Mouse (Mus musculus) forebrain, embryonic 14.5 days (tissue): ENCODE results near the gene Tmem212. TPM values are rescaled to one million over a fixed set of nuclear protein-coding genes. Genes with fewer than 3 reads are reported as not detected.

Experiments used
- ATAC-seq: fragments of 200-750 bp; cut with Nextera tagmentation; 2 replicates; pipeline ENCODE4 v1.8.0; 2017; ENCODE audit warnings: mild to moderate bottlenecking, moderate library complexity
- DNase-seq: peaks from one replicate; pipeline ENCODE4 v3.0.0-alpha.2; 2015; ENCODE audit warnings: low spot score
- H3K27ac ChIP-seq: fragments of 300-500 bp; sonication (generic); 2 replicates; pipeline ENCODE4 v1.5.1; 2014; ENCODE audit warnings: low read depth, mild to moderate bottlenecking, control low read depth, low read length, moderate library complexity
- H3K27me3 ChIP-seq: fragments of 300-500 bp; sonication (generic); replicated peaks from 2 replicates; pipeline ENCODE4 v1.6.1; 2014; ENCODE audit warnings: low read length, control low read depth, mixed read lengths; ENCODE audit not compliant: control insufficient read depth, insufficient read depth
- H3K36me3 ChIP-seq: fragments of 300-500 bp; sonication (generic); 2 replicates; pipeline ENCODE4 v1.6.1; 2014; ENCODE audit warnings: low read length, control low read depth; ENCODE audit not compliant: control insufficient read depth, insufficient read depth
- H3K4me1 ChIP-seq: fragments of 300-500 bp; sonication (generic); 2 replicates; pipeline ENCODE4 v1.6.1; 2014; ENCODE audit warnings: antibody characterized with exemption, low read length, control low read depth; ENCODE audit not compliant: control insufficient read depth, insufficient read depth
- H3K4me2 ChIP-seq: fragments of 300-500 bp; sonication (generic); 2 replicates; pipeline ENCODE4 v1.6.1; 2014; ENCODE audit warnings: mild to moderate bottlenecking, control low read depth, low read length
- H3K4me3 ChIP-seq: fragments of 300-500 bp; sonication (generic); 2 replicates; pipeline ENCODE4 v1.5.1; 2014; ENCODE audit warnings: low read depth, low read length, control low read depth
- H3K9ac ChIP-seq: fragments of 300-500 bp; sonication (generic); 2 replicates; pipeline ENCODE4 v1.6.1; 2014; ENCODE audit warnings: mild to moderate bottlenecking, low read length, control low read depth, moderate library complexity
- H3K9me3 ChIP-seq: fragments of 300-500 bp; sonication (generic); replicated peaks from 2 replicates; pipeline ENCODE4 v1.6.1; 2016; ENCODE audit warnings: low read length, control low read depth, mixed read lengths; ENCODE audit not compliant: control insufficient read depth
- WGBS: fragments of 180-500 bp; shearing (Covaris S2); extraction: QIAGEN DNeasy Blood & Tissue Kit; methylation state at CpG from one replicate; pipeline ENCODE4 v1.1.7; 2014; 5-methylcytosine and 5-hydroxymethylcytosine counted together
- polyA plus RNA-seq: library from polyadenylated mRNA; unstranded; fragments of >200 nt; fragmentation: Nextera tagmentation; extraction: Ambion mirVana; gene quantifications from 2 replicates; pipeline ENCODE4 v1.2.1, GENCODE M21; 2014

Tmem212 gene
- polyA plus RNA-seq, 1 experiment from 2014 or later = not detected

DNA sequence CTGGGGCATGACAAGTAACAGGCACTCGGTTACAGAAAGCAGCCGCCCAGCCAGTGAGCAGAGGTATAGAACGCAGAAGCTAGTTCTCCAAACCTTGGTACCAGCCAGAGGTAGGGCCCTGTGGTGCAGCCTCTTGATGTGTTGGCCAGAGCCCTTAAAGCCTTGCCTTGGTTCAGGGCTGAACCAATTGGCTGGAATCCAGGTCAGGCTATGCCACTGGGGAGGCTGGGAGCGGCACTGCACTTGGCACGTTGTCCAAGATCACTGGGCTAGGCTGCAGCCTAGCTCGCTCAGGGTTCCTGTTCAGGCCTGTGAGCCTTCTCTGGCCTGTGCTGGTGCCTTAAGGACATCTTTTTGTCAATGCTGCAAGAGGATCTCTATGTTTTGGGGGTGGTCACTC lies 34.6 kb downstream of the Tmem212 start:
- DNase-seq (peak; percentile 62), ATAC-seq (no peak)
- Histone ChIP-seq H3K27ac (no peak overlapping the region), H3K4me2 (no peak overlapping the region), H3K4me1 (peaks cover 17% of the 10 kb centered on the region), H3K36me3 (no peaks in the 10 kb centered on the region), H3K9me3 (no peaks in the 10 kb centered on the region), H3K9ac (no peak overlapping the region), H3K4me3 (no peak overlapping the region), H3K27me3 (no peaks in the 10 kb centered on the region)
- 67% methylated on average over 6 of the region's 6 CpGs for WGBS

DNA sequence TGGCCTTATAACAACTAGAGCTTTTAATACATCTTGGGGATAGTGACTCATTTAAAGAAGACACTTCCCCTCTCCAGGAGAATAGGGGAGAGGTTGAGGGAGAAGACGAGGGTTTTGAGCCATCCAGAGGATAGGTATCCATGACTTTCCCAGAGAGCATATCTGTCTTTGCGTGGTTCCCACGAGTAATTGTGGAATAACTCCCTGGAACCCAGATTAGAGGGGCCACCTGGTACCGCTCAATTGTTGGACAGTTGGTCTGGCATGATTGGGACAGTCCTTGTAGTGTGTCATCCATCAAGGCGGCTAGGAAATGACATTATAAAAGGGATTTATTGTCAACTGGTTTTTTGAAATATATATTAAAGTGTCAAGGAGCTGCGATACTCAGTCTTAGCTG lies 35.1 kb downstream of the Tmem212 start:
- DNase-seq (no peak), ATAC-seq (no peak)
- H3K9me3 ChIP-seq = no peaks in the 10 kb centered on the region
- no peak overlapping the region for H3K9ac ChIP-seq
- no peaks in the 10 kb centered on the region for H3K27me3 ChIP-seq
- WGBS = 91% methylated on average over 6 of the region's 6 CpGs
- no peak overlapping the region for H3K4me3 ChIP-seq
- H3K27ac ChIP-seq = no peak overlapping the region
- H3K4me2 ChIP-seq = no peak overlapping the region
- no peaks in the 10 kb centered on the region for H3K36me3 ChIP-seq
- H3K4me1 ChIP-seq = peaks cover 17% of the 10 kb centered on the region

GRCm38 (mm10) chr3:27859161-27859561 lies 37.0 kb downstream of the Tmem212 start:
- H3K9me3 ChIP-seq = no peaks in the 10 kb centered on the region
- DNase-seq = peak; percentile 12

GRCm38 (mm10) chr3:27858441-27859115 lies 37.6 kb downstream of the Tmem212 start:
- DNase-seq = no peak
- Histone ChIP-seq H3K27me3 (no peaks in the 10 kb centered on the region), H3K36me3 (no peaks in the 10 kb centered on the region), H3K4me1 (peaks cover 17% of the 10 kb centered on the region), H3K9me3 (no peaks in the 10 kb centered on the region), H3K9ac (no peak overlapping the region), H3K4me3 (no peak overlapping the region), H3K27ac (no peak overlapping the region), H3K4me2 (no peak overlapping the region)
- 52% methylated on average over 5 of the region's 5 CpGs for WGBS
- ATAC-seq = no peak

More at GRCm38 (mm10) chr3:27859161-27859561, 37.0 kb downstream of the Tmem212 start:
- H3K27me3 ChIP-seq = no peaks in the 10 kb centered on the region
- no peak overlapping the region for H3K4me2 ChIP-seq
- H3K4me3 ChIP-seq = no peak overlapping the region
- ATAC-seq = no peak
- WGBS = 11% methylated on average over 5 of the region's 5 CpGs
- no peak overlapping the region for H3K27ac ChIP-seq
- H3K36me3 ChIP-seq = no peaks in the 10 kb centered on the region
- peaks cover 17% of the 10 kb centered on the region for H3K4me1 ChIP-seq
- H3K9ac ChIP-seq = no peak overlapping the region

- 88% methylated on average over 2 of the region's 2 CpGs for WGBS
- no peak overlapping the region for H3K4me2 ChIP-seq
- H3K9me3 ChIP-seq = peaks cover 4% of the 10 kb centered on the region; the same call in 1 of the 2 replicates
- H3K27me3 ChIP-seq = no peaks in the 10 kb centered on the region
- ATAC-seq (no peak), DNase-seq (no peak)
- no peaks in the 10 kb centered on the region; the same call in 1 of the 2 replicates for H3K4me1 ChIP-seq
- no peak overlapping the region for H3K9ac ChIP-seq
- no peak overlapping the region for H3K4me3 ChIP-seq
- no peak overlapping the region for H3K27ac ChIP-seq
- H3K36me3 ChIP-seq = no peaks in the 10 kb centered on the region
These were observed 39.9 kb downstream of the Tmem212 start for GRCm38 (mm10) chr3:27856288-27856687.

GRCm38 (mm10) chr3:27854431-27855180 lies 41.6 kb downstream of the Tmem212 start:
- Histone ChIP-seq H3K27ac (no peak overlapping the region), H3K9me3 (peaks cover 4% of the 10 kb centered on the region; the same call in 1 of the 2 replicates), H3K4me1 (no peaks in the 10 kb centered on the region; the same call in 1 of the 2 replicates), H3K4me3 (no peak overlapping the region), H3K27me3 (no peaks in the 10 kb centered on the region), H3K4me2 (no peak overlapping the region), H3K36me3 (no peaks in the 10 kb centered on the region), H3K9ac (no peak overlapping the region)
- DNase-seq (peak; percentile 82), ATAC-seq (peak; percentile 81)
- 50% methylated on average over 5 of the region's 5 CpGs for whole genome bisulfite sequencing

- H3K4me3 ChIP-seq = no peak overlapping the region
- ATAC-seq (no peak), DNase-seq (no peak)
- H3K4me2 ChIP-seq = no peak overlapping the region
- no peaks in the 10 kb centered on the region for H3K36me3 ChIP-seq
- H3K27me3 ChIP-seq = no peaks in the 10 kb centered on the region
- no peak overlapping the region for H3K27ac ChIP-seq
- WGBS = 84% methylated on average over 5 of the region's 5 CpGs
- no peaks in the 10 kb centered on the region for H3K9me3 ChIP-seq
- H3K4me1 ChIP-seq = no peaks in the 10 kb centered on the region
- H3K9ac ChIP-seq = no peak overlapping the region
These were observed 52.9 kb downstream of the Tmem212 start for GRCm38 (mm10) chr3:27843266-27843665.

- no peaks in the 10 kb centered on the region for H3K9me3 ChIP-seq
- H3K27ac ChIP-seq = no peak overlapping the region
- DNase-seq (no peak), ATAC-seq (no peak)
- no peaks in the 10 kb centered on the region for H3K36me3 ChIP-seq
- H3K9ac ChIP-seq = no peak overlapping the region
- H3K4me1 ChIP-seq = no peaks in the 10 kb centered on the region
- H3K4me2 ChIP-seq = no peak overlapping the region
- H3K4me3 ChIP-seq = no peak overlapping the region
- WGBS = 78% methylated on average over 5 of the region's 5 CpGs
- no peaks in the 10 kb centered on the region for H3K27me3 ChIP-seq
These were observed 53.3 kb downstream of the Tmem212 start for GRCm38 (mm10) chr3:27842856-27843255.

GRCm38 (mm10) chr3:27840311-27840710 lies 55.9 kb downstream of the Tmem212 start:
- no peaks in the 10 kb centered on the region for H3K9me3 ChIP-seq
- DNase-seq = no peak
- 83% methylated on average over 9 of the region's 9 CpGs for WGBS

More at GRCm38 (mm10) chr3:27840311-27840710, 55.9 kb downstream of the Tmem212 start:
- ATAC-seq = no peak
- H3K27ac ChIP-seq = no peak overlapping the region
- H3K36me3 ChIP-seq = no peaks in the 10 kb centered on the region
- H3K4me1 ChIP-seq = no peaks in the 10 kb centered on the region
- H3K27me3 ChIP-seq = no peaks in the 10 kb centered on the region
- no peak overlapping the region for H3K4me3 ChIP-seq
- no peak overlapping the region for H3K9ac ChIP-seq
- H3K4me2 ChIP-seq = no peak overlapping the region
